Mouse (Mus musculus): ENCODE measurements around the gene Rnf26.
A peak's percentile ranks its signal among the peaks of the same experiment; 100 is the strongest.

The Rnf26 gene

DNA sequence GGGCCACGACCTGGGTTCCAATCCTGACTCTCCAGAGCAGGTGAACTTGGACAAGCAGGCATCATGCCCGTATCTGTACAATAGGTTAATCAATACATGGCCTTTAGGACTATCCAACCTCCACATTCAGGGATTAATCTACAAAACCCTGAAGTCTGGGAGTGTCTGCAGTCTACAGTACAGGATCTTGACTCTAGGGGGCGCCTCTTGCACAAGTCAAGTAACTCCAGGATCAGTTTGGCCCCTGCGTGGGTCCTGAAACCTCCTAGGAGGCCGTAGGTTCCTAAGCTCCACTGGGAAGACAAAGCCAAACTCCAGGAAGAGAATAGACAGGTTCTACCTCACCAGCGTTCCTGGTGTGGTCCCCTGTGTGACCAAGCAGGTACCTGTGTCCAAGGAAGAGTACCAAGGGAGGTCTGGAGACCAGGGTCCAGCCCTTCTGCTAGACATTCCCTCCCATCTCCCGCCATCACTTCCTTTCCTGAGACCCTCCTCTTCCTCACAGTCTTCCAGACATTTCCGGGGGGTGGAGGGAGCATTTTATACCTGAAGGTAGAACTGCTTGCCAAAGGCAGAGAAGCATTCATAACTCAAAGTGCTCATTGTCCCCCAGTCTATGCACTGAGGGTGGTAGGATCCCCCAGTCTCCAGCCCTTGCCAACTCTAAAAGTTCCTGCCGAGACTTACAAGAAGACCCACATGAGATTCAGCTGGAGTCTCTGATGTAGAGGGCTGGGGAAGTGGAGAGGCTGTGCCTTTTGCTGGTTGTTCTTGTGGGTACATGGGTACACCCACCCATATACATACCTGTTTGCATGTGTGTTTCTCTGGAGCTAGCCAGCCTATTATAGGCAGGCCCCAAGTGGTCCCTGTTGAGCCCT is 38.7 kb downstream of the Rnf26 start:
- DNase-seq (ENCODE audit: low read depth), result peak; percentile 58

DNA sequence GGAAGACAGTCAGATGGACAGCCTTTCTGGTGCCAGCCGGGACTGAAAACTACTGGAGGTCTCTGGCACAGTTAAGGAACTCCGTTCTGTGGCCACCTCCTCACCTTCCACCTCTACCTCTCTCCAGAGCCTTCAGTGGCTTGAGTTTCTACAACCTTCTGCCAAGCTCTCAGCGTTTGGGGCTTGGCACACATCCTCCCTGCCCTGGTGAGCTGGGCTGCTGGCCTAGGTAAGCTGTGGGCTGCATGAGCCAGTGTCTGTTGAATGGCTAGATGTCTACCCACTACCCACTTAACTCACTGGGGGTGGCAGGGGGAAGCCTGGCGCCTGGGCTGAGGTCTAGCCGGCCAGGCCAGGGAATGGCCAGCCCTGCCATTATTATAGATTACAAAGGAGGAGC is 40.2 kb downstream of the Rnf26 start:
- DNase-seq (ENCODE audit: low read depth), result no peak

GRCm38 (mm10) chr9:44072599-44072915 is 40.8 kb downstream of the Rnf26 start:
- no peak for DNase-seq (ENCODE audit: low read depth)

DNA sequence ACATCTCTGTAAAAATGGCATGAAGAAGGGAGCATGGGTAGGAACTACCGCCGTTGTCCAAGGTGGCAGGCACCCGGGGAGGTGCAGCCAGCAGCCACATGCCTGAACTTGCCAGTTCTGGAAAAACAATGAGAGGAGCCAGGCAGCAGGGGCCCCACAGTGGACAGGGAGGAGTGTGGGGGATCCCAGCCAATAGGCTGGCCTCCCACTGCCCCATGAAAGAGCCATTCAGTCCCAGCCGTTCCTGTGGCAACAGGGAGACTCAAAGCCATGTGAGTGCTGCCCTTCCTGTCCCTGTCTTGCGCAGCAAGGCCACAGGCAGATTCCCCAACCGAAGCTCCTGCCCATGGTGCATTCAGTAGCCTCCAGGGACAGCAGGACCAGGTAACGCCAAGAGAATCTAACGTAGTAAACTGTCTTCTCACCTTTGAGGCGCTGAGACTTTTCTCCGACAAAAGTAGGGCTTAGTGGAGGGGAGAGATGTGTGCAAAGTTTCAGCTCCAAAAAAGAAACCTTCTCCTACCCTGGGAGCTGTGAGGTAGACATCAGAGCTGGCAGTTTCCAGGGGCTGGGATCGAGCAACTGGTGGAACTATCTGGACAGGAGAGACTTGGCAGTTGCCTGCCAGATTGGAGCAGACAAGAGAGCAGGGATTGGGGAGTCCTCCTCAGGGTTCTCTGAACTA is 41.3 kb downstream of the Rnf26 start:
- DNase-seq (ENCODE audit: low read depth), result no peak

DNA sequence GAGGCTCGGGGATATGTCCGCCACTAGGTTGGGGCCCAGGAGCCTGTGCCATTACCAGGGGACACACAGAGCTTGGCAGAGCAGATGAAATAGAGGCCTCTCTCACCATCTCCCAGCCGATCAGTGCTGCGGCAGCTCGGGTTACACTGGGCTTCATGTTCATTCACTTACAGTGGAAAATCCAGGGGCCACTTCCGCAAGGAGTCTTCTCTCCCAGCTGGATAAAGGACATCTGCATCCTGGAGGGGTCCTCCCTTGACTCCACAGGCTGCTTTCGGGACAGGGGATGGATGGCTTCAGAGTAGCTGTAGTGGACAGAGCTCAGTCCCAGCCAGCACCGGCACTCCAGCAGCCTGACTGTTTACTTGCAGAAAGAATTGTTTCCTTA is 42.5 kb downstream of the Rnf26 start:
- no peak for DNase-seq (ENCODE audit: low read depth)

- DNase-seq (ENCODE audit: low read depth), result no peak
These were observed 43.0 kb downstream of the Rnf26 start for GRCm38 (mm10) chr9:44070113-44070843.

GRCm38 (mm10) chr9:44069252-44069651 is 44.1 kb downstream of the Rnf26 start:
- DNase-seq (ENCODE audit: low read depth), result no peak

GRCm38 (mm10) chr9:44067960-44068330 is 45.4 kb downstream of the Rnf26 start:
- DNase-seq (ENCODE audit: low read depth), result no peak

DNA sequence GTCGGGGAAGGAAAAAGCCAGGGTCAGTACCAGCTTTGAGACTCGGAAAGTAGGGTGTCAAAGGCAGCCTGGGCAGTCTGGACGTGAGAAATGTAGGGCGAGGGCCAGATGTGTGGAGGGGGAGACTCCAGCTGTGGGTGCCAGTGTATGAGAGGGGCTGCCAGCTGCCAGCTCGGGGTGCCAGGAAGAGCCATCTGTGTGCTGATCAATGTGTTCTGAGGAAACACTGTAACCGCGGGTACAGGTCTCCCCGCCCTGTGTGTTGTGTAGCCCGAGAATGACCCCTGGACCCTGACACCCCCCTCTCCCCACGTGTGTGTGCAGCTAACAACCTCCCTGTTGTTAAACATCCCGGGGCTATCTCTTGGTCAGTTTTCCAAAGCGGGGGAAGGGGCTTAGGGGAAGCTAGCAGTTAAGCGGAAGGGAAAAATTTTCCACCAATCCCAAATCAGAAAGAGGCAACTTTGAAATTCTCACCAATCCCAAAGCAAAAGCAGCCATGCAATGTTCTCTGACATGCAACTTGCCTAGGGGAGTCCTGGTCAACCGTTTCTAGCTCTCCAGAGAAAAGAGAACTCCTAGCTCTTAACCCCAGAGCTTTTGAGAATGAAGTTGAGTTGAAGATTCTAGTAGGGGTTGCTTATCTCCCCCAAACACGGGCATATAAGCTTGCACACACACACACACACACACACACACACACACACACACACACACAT is 45.9 kb downstream of the Rnf26 start:
- no peak for DNase-seq (ENCODE audit: low read depth)

DNA sequence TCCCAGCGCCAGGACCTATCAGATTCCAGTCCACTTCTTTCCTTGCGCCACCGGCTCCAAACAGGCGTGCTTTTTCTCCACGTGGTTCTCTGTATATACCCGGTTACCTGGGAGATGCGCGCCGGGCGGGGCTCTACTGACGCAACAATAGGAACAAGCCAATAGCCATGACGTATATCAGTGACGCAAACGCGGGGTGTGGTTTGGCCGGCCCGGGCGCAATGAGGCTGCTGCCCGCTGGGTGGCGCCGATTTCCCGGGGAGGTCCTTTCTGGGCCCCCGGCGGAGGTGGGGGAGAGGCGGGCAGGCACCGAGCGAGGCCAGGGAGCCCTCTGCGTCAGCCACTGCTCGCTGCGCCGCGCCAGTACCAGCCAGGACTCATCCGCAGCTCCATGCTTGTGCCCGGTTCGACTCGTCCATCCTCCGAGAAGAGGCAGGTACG is 46.5 kb downstream of the Rnf26 start, which contains the start of gene Usp2:
Usp2 (plus strand) TSS at position 237 of the 441 bp plus-strand sequence.
- peak; percentile 96 for DNase-seq (ENCODE audit: low read depth)

DNA sequence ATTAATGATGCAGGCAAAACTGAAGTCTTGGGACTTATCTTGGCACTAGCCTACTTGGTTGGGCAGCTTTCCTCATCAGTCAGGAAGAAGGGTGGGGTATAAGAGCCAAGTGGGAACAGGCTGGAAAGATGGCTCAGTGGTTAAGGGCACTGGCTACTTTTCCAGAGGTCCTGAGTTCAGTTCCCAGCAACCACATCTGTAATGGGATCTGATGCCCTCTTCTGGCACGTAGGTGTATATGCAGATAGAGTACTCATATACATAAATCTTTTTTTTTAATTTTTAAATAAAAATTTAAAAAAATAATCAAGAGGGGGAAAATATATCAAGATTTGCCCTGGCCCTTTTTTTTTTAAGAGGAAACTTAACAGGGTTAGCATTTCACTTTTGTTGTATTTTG is 48.1 kb downstream of the Rnf26 start:
- DNase-seq (ENCODE audit: low read depth), result no peak

DNA sequence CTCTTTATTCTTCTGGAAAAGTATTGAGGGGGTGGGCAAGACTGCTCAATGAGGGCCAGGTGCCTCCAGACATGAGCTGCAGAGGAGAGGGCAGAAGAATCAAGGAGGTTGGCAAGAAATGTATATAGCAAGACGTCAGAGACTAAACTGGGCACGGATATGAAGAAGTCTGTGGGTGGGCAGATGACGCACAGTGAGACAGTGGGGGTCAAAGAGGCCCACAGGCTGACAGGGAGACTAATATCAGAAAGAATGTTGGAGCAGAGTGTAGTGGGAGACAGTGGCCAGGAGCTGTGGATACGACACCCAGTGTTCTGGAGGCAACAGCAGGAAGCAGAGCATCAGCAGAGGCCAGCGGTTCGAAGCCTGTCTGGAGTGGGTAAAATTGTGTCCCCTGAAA is 54.7 kb downstream of the Rnf26 start:
- no peak for DNase-seq (ENCODE audit: low read depth)

- no peak for DNase-seq (ENCODE audit: low read depth)
These were observed 59.4 kb downstream of the Rnf26 start for GRCm38 (mm10) chr9:44053936-44054335.

DNA sequence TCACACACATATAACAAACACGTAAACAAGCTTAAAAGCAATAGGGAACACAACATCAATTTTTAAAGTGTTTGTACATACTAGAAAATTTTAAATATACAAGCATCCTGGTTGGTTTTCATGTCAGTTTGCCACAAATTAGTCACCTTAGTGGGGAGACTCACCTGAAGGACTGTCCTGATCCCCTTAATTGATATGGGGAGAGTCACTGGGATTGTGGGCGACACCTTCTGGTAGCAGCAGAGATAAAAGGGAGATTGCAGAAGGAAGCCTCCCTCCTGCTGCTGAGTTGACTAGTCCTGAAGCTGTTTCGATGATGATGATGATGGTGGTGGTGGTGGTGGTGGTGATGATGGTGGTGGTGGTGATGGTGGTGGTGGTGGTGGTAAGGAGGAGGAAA is 60.5 kb downstream of the Rnf26 start:
- DNase-seq (ENCODE audit: low read depth), result no peak

DNA sequence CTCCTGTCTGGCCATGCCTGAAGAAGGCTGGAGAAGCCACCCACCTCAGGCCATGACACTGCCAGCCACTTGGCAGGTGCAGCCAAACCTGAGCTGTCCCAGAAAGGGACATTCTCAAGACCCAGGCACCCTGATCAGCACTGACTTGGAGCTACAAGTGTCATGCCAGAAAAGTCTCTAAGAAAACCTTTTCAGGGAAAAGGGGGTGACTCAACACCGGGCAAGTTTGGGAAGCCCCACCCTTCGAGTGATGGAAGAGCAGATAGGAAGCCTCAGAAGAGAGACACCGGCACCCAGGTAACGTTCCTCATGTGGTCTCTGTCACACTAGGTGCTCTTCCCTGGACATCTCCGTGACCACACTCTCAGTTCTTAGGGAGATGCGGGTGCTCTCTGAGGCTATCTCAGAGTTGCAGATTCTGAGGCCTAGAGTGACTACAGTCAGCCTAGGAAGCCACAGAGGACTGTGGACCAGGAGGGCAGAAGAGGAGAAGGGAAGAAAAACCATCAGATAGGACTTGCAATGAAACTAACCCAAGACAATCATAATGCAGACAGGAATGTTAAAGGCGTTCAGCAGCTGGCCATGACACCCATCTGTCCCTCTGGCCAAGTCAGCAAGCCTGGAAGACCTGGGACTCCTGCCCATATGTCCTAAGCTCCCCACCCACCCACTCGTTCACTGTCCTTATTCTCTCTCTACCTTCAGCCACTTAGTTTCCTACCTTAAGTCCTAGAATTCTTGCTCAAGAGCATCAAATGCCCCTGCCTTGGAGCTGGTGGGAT is 63.7 kb downstream of the Rnf26 start:
- DNase-seq (ENCODE audit: low read depth), result no peak

GRCm38 (mm10) chr9:44048541-44049380 is 64.6 kb downstream of the Rnf26 start:
- DNase-seq (ENCODE audit: low read depth), result no peak

- DNase-seq (ENCODE audit: low read depth), result no peak
These were observed 65.5 kb downstream of the Rnf26 start for GRCm38 (mm10) chr9:44047571-44048490.

GRCm38 (mm10) chr9:44047071-44047470 is 66.2 kb downstream of the Rnf26 start:
- no peak for DNase-seq (ENCODE audit: low read depth)

DNA sequence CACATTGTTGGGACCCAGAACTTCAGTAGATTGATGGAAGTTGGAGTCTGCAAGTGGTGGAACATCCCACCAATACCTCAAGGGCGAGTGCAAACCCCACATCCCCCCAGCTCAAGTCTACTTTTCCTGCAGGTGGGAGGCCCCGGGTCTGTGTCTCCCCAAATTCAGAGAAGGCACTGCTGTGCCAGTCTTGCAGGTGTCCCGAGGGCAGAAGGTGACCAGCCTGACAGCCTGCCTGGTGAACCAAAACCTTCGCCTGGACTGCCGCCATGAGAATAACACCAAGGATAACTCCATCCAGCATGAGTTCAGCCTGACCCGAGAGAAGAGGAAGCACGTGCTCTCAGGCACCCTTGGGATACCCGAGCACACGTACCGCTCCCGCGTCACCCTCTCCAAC is 66.9 kb downstream of the Rnf26 start:
- DNase-seq (ENCODE audit: low read depth), result no peak
